ENCODE assay signal across 9 mouse cellular contexts in genomic region chr9:32539321-32539761, GRCm38 (mm10). TPM values are rescaled to one million over a fixed set of nuclear protein-coding genes. Genes with fewer than 3 reads are reported as not detected.
DNase-seq lines count a peak whose midpoint lies in the region; ATAC-seq and TF ChIP-seq lines count a peak whose summit lies in the region.
"Had no signal": no experiment of that assay in that cellular context is flagged by ENCODE, and none has a peak within 500 bp of the region (broad histone marks: within the 10 kb centered on the region; RNA-seq: fewer than 3 reads in every experiment).

No protein-coding gene starts in this region.

- no peaks in the 10 kb centered on the region for H3K9me3 ChIP-seq in midbrain, embryonic 10.5 days (replicated peaks)
- H3K9me3 ChIP-seq in midbrain, embryonic 14.5 days (ENCODE audit: control insufficient read depth, low read length): no peaks in the 10 kb centered on the region
- no peaks in the 10 kb centered on the region for H3K9me3 ChIP-seq in heart, postnatal 0 days (replicated peaks; ENCODE audit: control insufficient read depth, low read length)
- no peaks in the 10 kb centered on the region for H3K9me3 ChIP-seq in lung, embryonic 14.5 days (ENCODE audit: low read depth, low read length)
- H3K9me3 ChIP-seq: midbrain, embryonic 12.5 days had no signal

- H3K9ac ChIP-seq in midbrain, embryonic 14.5 days (replicated peaks; ENCODE audit: low read length): no peak overlapping the region
- H3K9ac ChIP-seq in heart, postnatal 0 days (replicated peaks; ENCODE audit: low read depth, low read length): peak overlapping the region; percentile 45
- peak overlapping the region; percentile 91; the same call in 1 of the 2 replicates for H3K9ac ChIP-seq in lung, embryonic 14.5 days

- no peak overlapping the region for H3K4me2 ChIP-seq in midbrain, embryonic 14.5 days (ENCODE audit: low read length)
- H3K4me2 ChIP-seq in heart, postnatal 0 days (ENCODE audit: low read depth, low read length): peak overlapping the region; percentile 88
- peak overlapping the region; percentile 97 for H3K4me2 ChIP-seq in lung, embryonic 14.5 days

- peaks cover 73% of the 10 kb centered on the region for H3K27me3 ChIP-seq in midbrain, embryonic 10.5 days (ENCODE audit: low read depth, poor library complexity, severe bottlenecking)
- H3K27me3 ChIP-seq in midbrain, embryonic 14.5 days (ENCODE audit: control insufficient read depth, insufficient read depth, low read length): peaks cover 54% of the 10 kb centered on the region
- peaks cover 23% of the 10 kb centered on the region for H3K27me3 ChIP-seq in heart, postnatal 0 days (ENCODE audit: control insufficient read depth, insufficient read depth, low read length)
- peaks cover 30% of the 10 kb centered on the region for H3K27me3 ChIP-seq in lung, embryonic 14.5 days (ENCODE audit: insufficient read depth, low read length)

- no peaks in the 10 kb centered on the region for H3K36me3 ChIP-seq in midbrain, embryonic 10.5 days
- no peaks in the 10 kb centered on the region for H3K36me3 ChIP-seq in midbrain, embryonic 14.5 days (ENCODE audit: control insufficient read depth, insufficient read depth, low read length)
- no peaks in the 10 kb centered on the region for H3K36me3 ChIP-seq in heart, postnatal 0 days (replicated peaks; ENCODE audit: control insufficient read depth, insufficient read depth, low read length)
- H3K36me3 ChIP-seq in lung, embryonic 14.5 days (ENCODE audit: insufficient read depth): no peaks in the 10 kb centered on the region
- H3K36me3 ChIP-seq: midbrain, embryonic 12.5 days had no signal

- H3K27ac ChIP-seq in midbrain, embryonic 10.5 days (replicated peaks): no peak overlapping the region
- H3K27ac ChIP-seq in midbrain, embryonic 14.5 days (replicated peaks; ENCODE audit: low read depth, low read length): no peak overlapping the region
- H3K27ac ChIP-seq in heart, postnatal 0 days (ENCODE audit: low read depth): peak overlapping the region; percentile 23; the same call in 1 of the 2 replicates
- no peak overlapping the region for H3K27ac ChIP-seq in lung, embryonic 14.5 days (ENCODE audit: low read depth)

- no peak for DNase-seq in midbrain, embryonic 10.5 days (ENCODE audit: low spot score)
- no peak for DNase-seq in midbrain, embryonic 14.5 days
- DNase-seq in heart, postnatal 0 days (ENCODE audit: low spot score): no peak
- no peak for DNase-seq in lung, embryonic 14.5 days
- DNase-seq in thymus, postnatal 25 days: peak; percentile 70
- no peak for DNase-seq in testis, postnatal 10 days (ENCODE audit: low spot score)
- DNase-seq in adrenal gland, postnatal 4 days (ENCODE audit: low spot score in 2 of 2): no peak
- no peak for DNase-seq in gastrocnemius, postnatal 25 days

- peaks cover 45% of the 10 kb centered on the region for H3K4me1 ChIP-seq in midbrain, embryonic 10.5 days
- H3K4me1 ChIP-seq in midbrain, embryonic 14.5 days (ENCODE audit: control insufficient read depth, insufficient read depth, low read length): peaks cover 25% of the 10 kb centered on the region
- H3K4me1 ChIP-seq in heart, postnatal 0 days (ENCODE audit: control insufficient read depth, insufficient read depth): 0 out of 2 replicates have a peak, but pooled peaks cover 8% of the 10 kb centered on the region
- H3K4me1 ChIP-seq in lung, embryonic 14.5 days (ENCODE audit: insufficient read depth): peaks cover 19% of the 10 kb centered on the region

- whole genome bisulfite sequencing in midbrain, embryonic 10.5 days: 40% methylated on average over 3 of the region's 3 CpGs
- WGBS in midbrain, embryonic 14.5 days: 53% methylated on average over 3 of the region's 3 CpGs
- WGBS in heart, postnatal 0 days: 46% methylated on average over 3 of the region's 3 CpGs
- WGBS in lung, embryonic 14.5 days: 43% methylated on average over 3 of the region's 3 CpGs

- no peak for TF ChIP-seq EP300 in heart, postnatal 0 days (IDR thresholded peaks at IDR 0.05; ENCODE audit: low read depth)

- no peak for TF ChIP-seq CTCF in heart, postnatal 0 days (IDR thresholded peaks at IDR 0.05; ENCODE audit: low read depth)
- TF ChIP-seq CTCF in lung, embryonic 14.5 days (IDR thresholded peaks at IDR 0.05; ENCODE audit: low read depth): no peak

- ATAC-seq in midbrain, embryonic 14.5 days (ENCODE audit: low FRiP score, low TSS enrichment): no peak
- ATAC-seq in heart, postnatal 0 days (ENCODE audit: insufficient read depth, low read depth): no peak
- no peak for ATAC-seq in lung, embryonic 14.5 days (ENCODE audit: insufficient read depth)

- peak overlapping the region; percentile 71 for H3K4me3 ChIP-seq in midbrain, embryonic 10.5 days
- H3K4me3 ChIP-seq in midbrain, embryonic 14.5 days (replicated peaks; ENCODE audit: low read depth, low read length): no peak overlapping the region
- peak overlapping the region; percentile 79 for H3K4me3 ChIP-seq in heart, postnatal 0 days (ENCODE audit: low read depth, low read length)
- H3K4me3 ChIP-seq in lung, embryonic 14.5 days (ENCODE audit: low read depth, low read length): peak overlapping the region; percentile 78

RNA-seq across cellular contexts. Expression of gene Fli1, which starts 3.3 kb away (rescaled TPM):
- polyA plus RNA-seq in midbrain, embryonic 10.5 days (2016; fragmentation: Nextera tagmentation; extraction: Ambion mirVana): 13.9 and 17.6 TPM in 2 replicates
- 4.0 and 7.9 TPM in 2 replicates for polyA plus RNA-seq in midbrain, embryonic 14.5 days (2014; fragmentation: Nextera tagmentation; extraction: Ambion mirVana)
- 25.9 and 29.5 TPM in 2 replicates for total RNA-seq in heart, postnatal 0 days (2014; rRNA removed; ENCODE audit: low replicate concordance)
- 19.0 and 19.2 TPM in 2 replicates for polyA plus RNA-seq in heart, postnatal 0 days (2015; fragmentation: Nextera tagmentation; extraction: Ambion mirVana)
- polyA plus RNA-seq in lung, embryonic 14.5 days (2014; fragmentation: Nextera tagmentation; extraction: Ambion mirVana): 35.7 and 37.8 TPM in 2 replicates
- total RNA-seq in adrenal gland, postnatal 4 days (2021): 10 to 100 TPM; 27.5 to 28.1 TPM
- 1 to 10 TPM; 7.3 to 9.4 TPM for total RNA-seq in gastrocnemius, postnatal 25 days (2021)
